Mouse (Mus musculus) gastrocnemius, postnatal 14 days (tissue): ENCODE measurements around the gene Shbg. TPM values are rescaled to one million over a fixed set of nuclear protein-coding genes. Genes with fewer than 3 reads are reported as not detected.

Experiments used
- DNase-seq: peaks from one replicate; pipeline ENCODE4 v3.0.0; 2021; ENCODE audit warnings: mixed read lengths
- intact Hi-C: fragments of 180-260 bp; cut with DNase I; formaldehyde crosslinking; loops from one replicate; pipeline ENCODE4 v1.15.1; 2025; ENCODE audit warnings: low total_unique reads
- total RNA-seq, 2 experiments: library from RNA; stranded (reverse); gene quantifications; 2 replicates each; pipeline ENCODE4 v1.2.3; 2021

Gene Shbg
- total RNA-seq, 2 experiments from 2014 or later: 0.38 to 0.47 TPM

DNA sequence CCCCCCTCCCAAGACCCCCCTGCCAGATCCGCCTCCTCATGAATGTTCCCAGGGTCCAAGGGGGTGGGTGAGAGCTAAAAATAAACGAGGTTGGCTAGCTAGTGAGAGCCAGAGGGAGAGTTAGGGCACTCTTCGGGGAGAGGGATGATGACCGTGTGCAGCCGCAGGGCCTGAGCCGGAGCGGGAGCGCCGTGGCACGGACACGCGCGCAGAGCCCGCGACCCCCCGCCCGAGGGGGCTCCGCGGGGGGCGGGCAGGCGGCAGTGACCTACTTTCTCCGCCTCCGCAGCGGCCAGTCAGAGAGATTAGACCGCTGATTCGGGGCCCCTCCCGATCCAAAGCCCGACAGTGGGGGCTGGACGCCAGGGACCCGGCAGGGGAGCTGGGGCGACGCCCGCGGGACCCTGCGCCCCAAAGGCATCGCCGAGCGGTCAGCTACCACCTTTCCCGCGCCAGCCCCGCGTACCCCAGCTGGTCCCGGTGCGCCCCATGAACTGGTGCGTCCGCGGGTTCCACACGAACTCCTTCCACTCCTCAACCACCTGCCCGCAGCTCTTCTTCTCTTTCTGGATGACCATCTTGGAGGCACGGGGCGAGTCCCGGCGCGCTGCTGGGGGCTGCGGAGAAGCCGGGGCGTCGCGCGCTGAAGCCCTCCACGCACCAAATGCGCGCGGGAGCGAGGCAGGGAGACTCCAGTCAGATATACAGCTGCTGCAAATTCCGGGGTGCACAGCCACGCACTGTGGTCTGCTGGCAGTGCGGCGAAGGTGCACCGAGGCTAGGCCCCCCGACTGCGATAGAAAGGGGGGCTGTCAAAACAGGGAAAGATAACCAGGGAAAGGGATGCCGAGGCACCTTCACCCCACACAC lies 12.7 kb downstream of the Shbg start:
- DNase-seq: peak; percentile 31
- intact Hi-C loops: no loop called here

DNA sequence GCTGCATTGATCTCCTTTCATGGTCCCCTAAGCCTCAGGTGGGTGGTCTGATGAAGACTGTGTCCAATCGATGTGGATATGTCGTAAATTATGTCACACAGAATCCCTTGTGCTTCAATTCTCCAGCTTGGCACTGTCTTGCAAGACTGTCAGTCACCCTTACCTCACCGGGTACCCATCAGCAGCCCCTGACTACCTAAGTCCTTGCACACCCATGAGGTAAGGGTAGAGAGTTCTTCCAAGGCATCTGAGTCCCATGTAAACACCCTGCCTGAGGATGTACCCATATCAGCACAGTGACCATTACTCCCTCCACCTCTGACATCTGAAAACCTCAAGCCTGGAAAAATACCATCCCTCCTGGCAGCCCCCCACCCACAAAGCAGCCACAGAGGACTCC lies 13.4 kb downstream of the Shbg start:
- intact Hi-C loops: no loop called here
- no peak for DNase-seq

DNA sequence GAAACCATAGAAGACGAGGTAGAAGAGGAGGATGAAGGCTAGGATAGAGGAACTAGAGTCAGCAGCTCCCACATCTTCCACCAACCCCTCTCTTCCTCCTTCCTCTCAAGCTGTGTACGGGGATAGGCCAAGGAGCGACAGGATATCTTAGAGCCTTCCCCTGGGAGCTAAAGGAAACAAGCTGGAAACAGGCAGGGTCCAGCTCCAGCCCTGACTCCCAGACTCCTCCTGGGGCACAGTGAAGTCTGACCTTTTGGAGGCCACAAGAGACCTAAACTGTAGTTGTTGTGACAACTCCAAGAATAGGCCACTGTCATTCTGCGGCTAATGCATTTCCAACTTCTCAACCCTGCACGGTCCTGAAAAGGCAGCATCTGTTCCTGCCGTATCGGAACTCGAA lies 14.2 kb downstream of the Shbg start:
- intact Hi-C loops: no loop called here
- DNase-seq: no peak

DNA sequence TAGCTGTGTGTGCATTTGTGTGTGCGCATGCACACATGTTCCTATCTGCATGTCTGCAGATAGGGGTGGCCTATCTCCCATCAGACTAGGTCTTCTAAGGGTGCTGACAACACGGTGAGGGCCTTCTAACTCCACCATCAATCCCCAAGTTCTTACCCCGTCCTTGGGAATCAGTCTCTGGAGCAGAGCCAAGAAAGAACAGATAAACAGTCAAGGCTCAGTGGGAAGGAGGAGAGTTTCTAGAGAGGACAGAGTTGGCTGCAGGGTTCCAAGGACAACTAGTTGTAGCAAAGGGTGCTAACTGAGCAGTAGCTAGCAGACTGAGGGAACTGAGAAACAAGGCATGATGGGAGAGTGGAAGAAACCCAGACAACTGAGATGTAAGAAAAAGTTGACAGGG lies 15.9 kb downstream of the Shbg start:
- intact Hi-C loops: no loop called here
- no peak for DNase-seq

DNA sequence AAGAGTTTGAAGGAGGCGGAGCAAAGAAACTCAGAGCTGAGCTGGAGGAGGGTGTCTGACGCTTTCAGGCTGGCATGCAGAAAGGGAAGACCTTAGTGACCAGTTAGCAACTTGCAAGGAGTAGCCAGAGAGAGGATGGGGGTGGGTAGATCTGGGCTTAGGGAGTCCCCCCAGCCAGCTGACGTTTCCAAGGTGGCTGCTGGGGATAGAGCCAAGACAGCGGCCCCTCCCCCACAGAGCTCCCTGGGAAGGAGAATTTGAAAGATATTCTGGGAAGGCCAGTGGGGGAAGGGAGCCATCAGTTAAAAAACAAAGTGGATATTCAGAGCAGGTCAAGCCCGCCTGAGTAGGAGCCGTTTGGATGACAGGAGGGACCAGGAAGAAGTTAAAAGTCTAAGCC lies 17.6 kb downstream of the Shbg start:
- intact Hi-C loops: no loop called here
- DNase-seq: peak; percentile 70

DNA sequence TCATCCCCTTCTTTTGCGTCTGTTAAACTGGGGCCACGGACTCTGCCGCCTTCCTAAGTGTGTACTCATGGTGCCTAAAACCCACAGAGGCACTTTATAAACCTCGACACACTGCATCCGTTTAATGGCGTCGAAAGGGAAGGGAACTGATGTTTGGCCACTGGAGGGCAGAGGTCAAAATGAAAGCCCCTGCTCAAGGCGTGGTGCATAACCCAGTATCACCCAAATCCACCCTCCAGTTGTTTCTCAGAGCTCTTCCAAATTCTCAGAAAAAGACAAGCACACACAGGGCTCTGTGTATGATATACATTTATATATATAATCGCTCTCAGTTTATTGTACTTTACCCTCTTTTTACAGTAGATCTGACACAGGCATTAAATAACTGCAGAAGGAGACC lies 18.3 kb downstream of the Shbg start:
- intact Hi-C loops: no loop called here

DNA sequence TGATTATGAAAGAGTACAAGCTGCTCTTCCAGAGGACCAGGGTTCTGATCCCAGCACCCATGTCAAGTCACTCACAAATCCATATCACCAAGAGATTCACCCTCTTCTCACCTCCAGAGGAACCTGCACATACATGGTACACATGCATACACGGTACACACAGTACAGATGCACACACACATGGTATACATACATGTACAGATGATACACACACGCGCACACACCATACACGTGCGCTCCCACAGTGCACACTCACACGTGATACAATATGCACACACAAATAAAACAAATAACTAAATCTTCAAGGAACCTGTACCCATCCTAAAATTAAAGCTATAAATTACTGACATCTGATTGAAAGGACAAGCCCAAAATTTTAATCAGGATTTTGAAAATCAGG lies 22.9 kb downstream of the Shbg start:
- DNase-seq: no peak
- intact Hi-C loops: no loop called here

More for the DNA sequence above, 18.3 kb downstream of the Shbg start:
- no peak for DNase-seq

DNA sequence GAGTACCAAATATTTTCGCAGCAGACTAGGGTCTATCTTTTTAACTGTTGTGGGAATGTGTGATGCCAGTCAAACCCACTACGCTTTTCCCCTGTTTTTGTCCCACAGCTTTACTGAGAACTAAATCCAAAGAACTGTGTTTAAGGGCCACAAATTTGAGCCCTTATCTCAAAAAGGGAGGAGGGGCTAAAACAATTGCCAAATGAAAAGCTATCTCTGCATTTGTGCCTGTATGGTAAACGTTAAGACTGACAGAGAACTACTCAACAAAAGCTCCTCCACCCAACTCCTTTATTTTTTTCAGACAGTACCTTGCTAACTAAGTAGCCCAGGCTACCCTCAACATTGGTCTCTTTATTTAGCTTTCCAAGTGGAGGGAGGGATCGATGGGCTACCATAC lies 24.9 kb downstream of the Shbg start:
- DNase-seq: no peak
- intact Hi-C loops: no loop called here

DNA sequence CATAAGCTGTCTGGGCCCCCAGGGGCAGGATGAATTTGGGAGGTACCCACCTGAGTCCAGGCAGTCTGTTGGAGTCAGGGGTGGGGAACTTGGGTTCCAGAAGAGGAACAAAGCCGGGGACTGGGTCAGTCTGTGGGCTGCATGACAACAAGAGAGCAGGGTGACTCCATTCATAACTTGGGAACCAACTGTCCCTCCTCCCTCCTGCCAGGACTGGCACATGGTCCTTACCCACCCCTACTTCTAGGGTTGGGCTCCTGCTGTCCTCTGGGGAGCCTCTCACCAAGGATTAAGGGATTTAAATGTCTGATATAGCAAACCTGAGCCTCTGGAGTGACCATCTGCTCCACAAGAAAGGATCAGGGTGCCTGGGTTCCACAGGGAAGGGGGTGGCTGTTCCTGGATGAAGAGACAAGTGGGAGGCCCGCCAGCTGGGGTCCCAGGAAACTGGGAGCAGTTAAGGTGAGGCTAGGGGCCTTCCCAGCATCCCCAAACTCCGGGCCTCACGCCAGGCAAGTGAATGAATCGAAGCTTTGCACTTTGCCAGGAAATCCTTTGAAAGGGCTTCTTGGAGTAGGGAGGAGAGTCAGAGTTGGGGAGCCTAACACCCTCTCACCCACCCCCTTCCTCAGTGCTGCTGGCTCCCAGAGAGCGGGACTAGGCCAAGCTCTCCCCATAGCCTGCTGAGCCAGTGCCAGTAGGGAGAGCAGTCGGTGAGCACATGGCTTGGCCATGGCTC lies 25.6 kb downstream of the Shbg start:
- intact Hi-C loops: no loop called here
- peak; percentile 59 for DNase-seq

DNA sequence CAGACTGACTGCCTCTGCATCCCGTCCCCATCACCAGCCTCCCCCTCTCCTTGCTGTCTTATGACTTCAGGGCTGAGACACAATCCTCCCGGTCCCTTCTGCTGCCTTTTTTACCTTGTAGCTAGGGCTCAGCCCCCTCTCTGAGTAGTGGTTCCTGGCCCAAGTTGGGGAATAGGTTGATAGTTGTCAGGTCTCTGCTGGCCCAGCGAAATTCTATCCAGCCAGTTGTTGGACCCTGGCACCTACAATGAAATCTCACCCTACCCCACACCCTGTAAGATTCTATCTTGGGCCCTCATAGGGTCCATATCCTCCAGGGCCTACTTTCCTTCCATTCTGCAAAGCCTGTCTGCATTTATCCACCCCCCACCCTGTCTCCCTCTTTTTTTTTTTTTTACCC lies 26.3 kb downstream of the Shbg start:
- DNase-seq: no peak
- intact Hi-C loops: no loop called here

DNA sequence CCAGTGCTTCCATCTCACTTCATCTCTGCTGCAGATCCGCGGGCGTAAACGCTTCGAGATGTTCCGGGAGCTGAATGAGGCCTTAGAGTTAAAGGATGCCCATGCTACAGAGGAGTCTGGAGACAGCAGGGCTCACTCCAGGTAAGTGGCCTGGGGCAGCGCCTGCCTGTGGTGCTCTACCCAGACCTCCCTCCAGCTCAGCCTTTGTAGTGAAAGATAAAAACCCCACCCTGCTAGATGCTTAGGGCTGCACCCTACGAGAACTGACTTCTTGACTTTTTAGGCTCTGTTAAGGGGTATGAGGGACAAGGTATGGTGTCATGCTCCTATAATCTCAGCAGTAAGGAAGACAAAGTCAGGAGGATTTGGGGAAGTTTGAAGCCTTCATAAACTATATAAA lies 27.1 kb downstream of the Shbg start:
- intact Hi-C loops: no loop called here
- DNase-seq: no peak

DNA sequence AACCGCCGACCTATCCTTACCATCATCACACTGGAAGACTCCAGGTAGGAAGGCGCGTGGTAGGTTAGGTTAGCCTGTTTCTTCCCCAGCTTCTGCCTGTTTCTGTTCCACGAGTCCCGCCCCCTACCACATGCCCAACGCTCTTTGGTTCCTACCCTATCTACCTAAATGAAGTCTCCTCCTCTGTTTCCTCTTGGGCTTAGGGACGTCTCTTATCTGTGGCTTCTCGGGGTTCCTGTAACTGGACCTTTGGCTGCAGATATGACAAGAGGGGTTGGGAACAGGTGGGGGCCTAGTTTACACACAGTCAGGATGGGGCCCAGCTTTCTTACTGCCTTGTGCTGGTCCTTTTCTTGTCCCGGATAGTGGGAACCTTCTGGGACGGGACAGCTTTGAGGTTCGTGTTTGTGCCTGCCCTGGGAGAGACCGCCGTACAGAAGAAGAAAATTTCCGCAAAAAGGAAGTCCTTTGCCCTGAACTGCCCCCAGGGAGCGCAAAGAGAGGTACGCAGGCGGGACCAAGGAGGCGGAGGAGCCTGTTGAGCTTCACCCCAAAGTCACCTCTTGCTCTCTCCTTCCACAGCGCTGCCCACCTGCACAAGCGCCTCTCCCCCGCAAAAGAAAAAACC lies 28.4 kb downstream of the Shbg start:
- intact Hi-C loops: no loop called here
- no peak for DNase-seq

DNA sequence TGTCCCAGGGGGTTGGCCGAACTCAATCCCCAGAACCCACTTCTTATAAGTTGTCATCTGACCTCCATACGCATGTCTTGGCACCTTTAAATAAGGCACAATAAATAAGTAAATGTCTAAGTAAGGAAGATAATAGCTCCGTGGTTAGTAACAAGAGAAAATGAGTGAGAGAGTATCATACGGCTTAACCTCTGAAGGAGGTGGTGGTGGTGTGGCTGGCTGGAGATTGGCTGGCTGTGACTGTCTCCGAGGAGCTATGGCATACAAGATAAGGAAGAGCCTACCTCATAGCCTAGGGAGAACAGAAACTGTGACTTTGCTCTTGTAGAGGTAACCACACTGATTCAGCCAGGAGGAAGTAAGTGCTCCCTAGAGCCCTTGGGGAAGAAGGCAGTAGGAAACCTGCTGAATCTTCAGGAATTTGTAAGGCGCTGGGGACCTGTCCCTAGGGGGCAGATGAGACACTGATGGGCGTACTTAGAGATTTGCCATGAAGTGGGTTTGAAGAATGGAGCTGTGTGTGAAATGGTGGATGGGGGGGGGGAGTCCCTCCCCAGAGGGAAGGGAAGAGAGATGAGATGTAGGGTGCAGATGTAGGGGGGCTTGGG lies 31.9 kb downstream of the Shbg start:
- no peak for DNase-seq

DNA sequence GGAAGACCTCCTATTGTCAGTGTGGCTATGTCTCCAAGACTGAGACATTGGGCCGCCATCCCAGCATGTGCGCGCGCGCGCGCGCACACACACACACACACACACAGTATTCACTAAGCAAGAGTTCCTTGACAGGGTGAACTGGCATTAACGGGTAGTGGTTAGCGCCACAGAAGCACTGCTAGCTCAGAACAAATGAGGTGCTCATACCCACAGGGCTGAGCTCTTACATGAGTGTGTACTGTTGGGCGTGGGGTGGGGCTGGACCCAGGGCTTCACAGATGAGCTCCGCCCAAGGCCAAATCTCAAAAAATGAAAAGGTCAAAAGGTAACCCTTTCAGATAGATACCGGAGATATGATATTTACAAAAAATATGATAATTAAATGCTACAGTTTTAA lies 32.8 kb downstream of the Shbg start:
- intact Hi-C loops: no loop called here
- DNase-seq: no peak

More for the DNA sequence above, 31.9 kb downstream of the Shbg start:
- intact Hi-C loops: no loop called here

DNA sequence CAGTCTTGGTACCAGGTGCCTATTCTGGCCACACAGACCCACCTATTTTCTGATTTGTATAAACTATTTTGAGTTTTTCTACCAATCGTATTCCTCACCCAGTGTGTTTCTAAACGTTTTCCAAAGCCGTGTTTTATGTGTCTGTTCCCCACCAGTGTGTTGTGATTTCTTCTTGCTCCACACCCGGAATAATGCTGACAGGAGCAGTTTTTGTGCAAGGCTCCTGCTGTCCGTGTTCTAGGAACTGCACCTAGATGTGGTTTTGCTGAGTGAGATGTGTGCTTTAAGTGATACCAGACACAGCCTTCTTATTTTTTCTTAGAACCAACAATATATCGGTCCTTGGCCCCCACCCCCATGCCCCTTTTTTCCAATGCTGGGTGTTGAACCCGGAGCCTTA lies 33.7 kb downstream of the Shbg start:
- intact Hi-C loops: no loop called here
- DNase-seq: no peak

DNA sequence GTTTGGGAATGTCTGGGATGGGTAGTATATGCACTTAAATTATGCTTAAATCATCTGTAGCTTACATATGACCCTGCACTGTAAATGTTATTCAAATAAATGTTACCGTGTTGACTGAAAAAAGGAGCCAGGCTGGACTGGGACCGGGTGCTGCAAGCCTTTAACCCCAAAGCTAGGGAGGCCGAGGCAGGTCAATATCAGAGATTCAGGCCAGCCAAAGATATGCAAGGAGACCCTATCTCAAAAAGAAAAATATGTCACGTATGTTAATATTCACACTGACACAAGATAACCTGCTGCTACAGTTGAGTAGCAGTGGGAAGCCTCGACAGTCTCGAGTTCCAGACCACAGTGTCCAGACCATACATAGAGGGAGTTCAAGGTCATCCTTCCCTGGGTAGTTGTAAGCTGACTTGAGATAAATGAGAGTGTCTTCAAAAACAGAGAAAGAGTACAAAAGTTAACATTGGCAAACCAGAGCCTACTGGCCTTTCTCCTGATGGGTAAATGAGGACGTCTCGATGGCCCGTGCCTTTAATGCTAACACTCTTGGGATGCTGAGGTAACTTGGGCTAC lies 35.4 kb downstream of the Shbg start:
- no peak for DNase-seq
- intact Hi-C loops: no loop called here

DNA sequence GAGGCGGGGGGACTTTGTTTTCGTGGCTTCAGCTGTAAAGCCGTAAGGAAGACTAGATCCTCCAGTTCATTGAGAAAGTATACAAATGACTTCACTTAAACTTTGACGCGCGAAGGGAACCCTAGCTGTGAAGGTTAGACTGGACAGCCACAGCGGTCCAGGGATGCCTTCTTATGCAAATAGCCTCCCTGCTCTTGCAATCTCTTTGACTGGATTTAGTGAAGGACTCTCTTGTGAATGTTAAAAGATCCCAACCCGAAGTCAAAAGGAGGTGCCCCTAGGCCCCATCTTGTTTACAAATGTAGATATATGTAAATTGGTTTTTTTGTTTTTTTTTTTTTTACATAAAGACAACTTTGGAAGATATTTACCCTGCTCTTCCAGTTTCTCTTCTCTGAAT lies 35.9 kb downstream of the Shbg start:
- intact Hi-C loops: no loop called here
- DNase-seq: no peak

DNA sequence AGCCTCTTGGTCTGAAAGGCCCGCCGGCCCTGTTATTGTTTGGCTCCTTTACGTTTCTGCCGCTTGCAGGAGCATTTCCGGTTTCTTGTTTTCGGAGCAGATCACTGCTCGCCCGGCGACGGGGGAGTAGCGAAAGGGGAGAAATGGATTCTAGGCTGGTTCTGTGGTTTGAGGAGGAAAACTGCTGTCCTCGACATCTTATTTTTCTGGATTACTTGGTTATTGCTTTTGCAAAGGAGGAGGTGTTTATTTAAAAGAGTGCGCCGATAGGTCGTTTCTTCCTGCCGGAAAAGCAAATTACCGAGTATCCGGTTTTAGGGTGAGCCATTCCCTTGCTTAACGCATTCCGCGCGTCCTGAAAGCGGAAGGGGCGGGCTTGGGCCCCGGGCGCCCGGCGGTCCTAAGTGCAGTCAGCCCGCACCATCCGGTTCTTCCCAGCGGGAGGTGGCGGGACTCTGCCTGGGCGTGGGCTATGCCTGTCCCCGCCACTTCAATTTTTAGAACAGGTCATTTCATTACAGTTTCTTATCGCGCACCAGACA lies 36.5 kb downstream of the Shbg start:
- peak; percentile 91 for DNase-seq
- intact Hi-C loops: no loop called here

DNA sequence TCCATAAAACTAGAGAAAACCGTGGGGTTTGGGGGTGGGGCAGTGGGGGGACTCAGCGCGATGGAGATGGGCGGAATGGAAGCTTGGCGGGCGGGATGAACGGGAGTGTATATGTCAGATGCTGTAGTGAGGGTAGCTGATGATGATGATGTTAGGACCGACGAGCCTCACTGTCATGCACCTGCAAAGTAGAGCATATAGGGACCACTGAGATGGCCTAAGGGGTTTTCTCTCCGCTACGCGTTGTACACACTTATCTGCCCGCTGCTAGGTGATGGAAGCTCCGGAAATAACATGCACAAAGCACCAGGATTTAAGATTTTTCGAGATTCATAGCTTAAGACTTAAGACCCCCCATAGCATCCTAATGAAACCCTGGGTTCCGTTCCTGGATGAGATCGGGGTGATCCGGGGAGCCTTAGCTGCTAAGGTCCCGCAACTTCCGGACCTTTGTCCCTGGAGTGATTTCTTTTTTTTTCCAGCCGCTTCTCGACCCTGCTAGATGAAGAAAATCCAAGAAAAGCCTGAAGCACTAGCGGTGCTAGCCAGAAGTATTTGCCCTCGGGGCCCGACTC lies 37.0 kb downstream of the Shbg start:
- intact Hi-C loops: no loop called here
- no peak for DNase-seq
